Mouse (Mus musculus): ENCODE results near the gene Epb41l1.

GRCm38 (mm10) chr2:156469508-156469907, 48.8 kb downstream of the Epb41l1 start:
- TF ChIP-seq POLR2A (IDR thresholded peaks at IDR 0.05; ENCODE audit: extremely low read depth, insufficient read depth, low read length) (no peak), CTCF (IDR thresholded peaks at IDR 0.05; ENCODE audit: extremely low read depth, insufficient read depth, low read length) (no peak)

All from cortical plate, adult 2 months (tissue).